Mouse (Mus musculus) kidney, postnatal 4 days (tissue): Measurements from ENCODE around the gene Tmem198.

Source experiments
- DNase-seq, 2 experiments: peaks; one replicate each; pipeline ENCODE4 v3.0.0; 2021; ENCODE audit warnings: mixed read lengths in 2 of 2

Tmem198 gene

GRCm38 (mm10) chr1:75490785-75491551 lies 11.6 kb downstream of the Tmem198 start:
- DNase-seq: no peak

GRCm38 (mm10) chr1:75492579-75493170 lies 13.3 kb downstream of the Tmem198 start:
- DNase-seq: no peak

- DNase-seq: peak; percentile 69 to 77
These were observed 15.7 kb downstream of the Tmem198 start for GRCm38 (mm10) chr1:75494878-75495548.

GRCm38 (mm10) chr1:75498897-75499296 lies 19.6 kb downstream of the Tmem198 start:
- no peak for DNase-seq

GRCm38 (mm10) chr1:75499441-75499840 lies 20.1 kb downstream of the Tmem198 start:
- DNase-seq: no peak

GRCm38 (mm10) chr1:75501905-75502304 lies 22.6 kb downstream of the Tmem198 start:
- DNase-seq: no peak

GRCm38 (mm10) chr1:75502945-75503650 lies 23.8 kb downstream of the Tmem198 start:
- no peak for DNase-seq

GRCm38 (mm10) chr1:75503651-75503980 lies 24.3 kb downstream of the Tmem198 start:
- DNase-seq: no peak

- no peak for DNase-seq
These were observed 25.1 kb downstream of the Tmem198 start for GRCm38 (mm10) chr1:75504256-75505045.

- peak; percentile 71 to 81 for DNase-seq
These were observed 26.0 kb downstream of the Tmem198 start for GRCm38 (mm10) chr1:75505159-75505955.

- peak; percentile 86 to 92 for DNase-seq
These were observed 26.9 kb downstream of the Tmem198 start, which contains the start of gene Obsl1 for GRCm38 (mm10) chr1:75505956-75506831. TSS of gene Obsl1 (minus strand) at chr1:75506452.

- DNase-seq: no peak
These were observed 27.7 kb downstream of the Tmem198 start, which contains the start of gene Inha for GRCm38 (mm10) chr1:75507006-75507405. TSS of gene Inha (plus strand) at chr1:75507077.

GRCm38 (mm10) chr1:75509586-75509985 lies 30.3 kb downstream of the Tmem198 start:
- DNase-seq: no peak

- DNase-seq: no peak
These were observed 30.8 kb downstream of the Tmem198 start for GRCm38 (mm10) chr1:75510154-75510553.

- peak in 1 of 2 experiments; percentile 46 for DNase-seq
These were observed 32.3 kb downstream of the Tmem198 start for GRCm38 (mm10) chr1:75511437-75512210.

GRCm38 (mm10) chr1:75512550-75512949 lies 33.2 kb downstream of the Tmem198 start:
- no peak for DNase-seq

- DNase-seq: no peak
These were observed 37.5 kb downstream of the Tmem198 start for GRCm38 (mm10) chr1:75516703-75517380.

- peak in 1 of 2 experiments; percentile 33 for DNase-seq
These were observed 38.7 kb downstream of the Tmem198 start for GRCm38 (mm10) chr1:75517984-75518383.

GRCm38 (mm10) chr1:75518427-75518826 lies 39.1 kb downstream of the Tmem198 start:
- DNase-seq: no peak
